Mouse (Mus musculus): ENCODE measurements around the gene Mmp2.

Mmp2 gene

DNA sequence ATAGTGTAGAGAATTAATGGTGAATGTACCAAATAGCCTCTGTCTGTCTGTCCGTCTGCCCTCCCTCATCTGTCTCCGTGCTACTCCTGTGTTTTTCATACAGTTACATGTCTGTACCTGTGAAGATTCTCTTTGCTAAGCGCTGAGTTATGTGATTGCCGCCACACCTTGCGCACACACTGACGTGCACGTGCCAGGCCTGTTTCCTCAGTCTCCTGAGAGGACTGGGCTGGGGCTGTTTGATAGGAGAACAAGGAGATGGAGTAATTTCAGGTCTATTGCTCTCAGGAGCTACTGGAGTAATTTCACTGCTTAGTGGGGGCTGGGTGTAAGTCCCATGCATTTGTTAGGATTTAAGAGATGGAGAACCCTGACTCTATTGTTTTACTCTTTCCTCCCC, 68.0 kb downstream of the Mmp2 start:
- no peak for DNase-seq (ENCODE audit: low read depth, low spot score)

DNA sequence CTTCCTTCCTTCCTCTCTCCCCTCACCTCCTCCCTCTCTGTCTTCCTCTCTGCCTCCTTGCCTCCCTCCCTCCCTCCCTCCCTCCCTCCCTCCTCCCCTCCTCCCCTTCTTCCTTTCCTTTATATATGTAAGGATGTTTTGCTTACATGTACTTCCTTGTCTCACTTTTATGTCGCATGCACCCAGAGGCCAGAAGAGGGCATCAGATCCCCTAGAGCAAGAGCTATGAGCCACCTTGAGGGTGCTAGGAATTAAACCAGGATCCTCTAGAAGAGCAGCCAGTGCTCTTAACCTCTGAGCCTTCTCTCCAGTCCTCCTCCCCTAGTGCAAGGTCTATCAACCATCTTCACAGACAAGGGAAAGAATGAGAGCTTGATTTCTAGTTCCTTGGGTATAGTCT, 69.0 kb downstream of the Mmp2 start:
- DNase-seq (ENCODE audit: low read depth, low spot score): no peak

DNA sequence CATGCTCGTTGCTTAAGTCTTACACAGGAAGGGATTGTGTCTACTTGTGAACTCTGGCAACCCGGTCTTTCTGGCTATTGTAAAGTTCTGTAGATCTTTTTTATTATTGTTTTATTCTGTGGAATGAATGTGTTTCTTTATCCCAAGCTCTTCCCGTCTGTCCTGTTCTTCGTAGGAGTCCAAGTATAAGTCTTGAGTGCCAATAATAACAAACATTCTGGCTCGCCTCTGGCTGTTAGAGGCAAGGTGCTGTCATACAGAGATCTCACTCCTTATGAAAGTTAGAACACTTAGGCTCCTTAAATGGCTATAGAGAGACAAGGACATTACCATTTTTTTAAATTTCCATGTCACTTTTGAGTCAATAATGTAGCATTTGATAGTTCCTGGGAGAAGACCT, 69.5 kb downstream of the Mmp2 start:
- DNase-seq (ENCODE audit: low read depth, low spot score): no peak

DNA sequence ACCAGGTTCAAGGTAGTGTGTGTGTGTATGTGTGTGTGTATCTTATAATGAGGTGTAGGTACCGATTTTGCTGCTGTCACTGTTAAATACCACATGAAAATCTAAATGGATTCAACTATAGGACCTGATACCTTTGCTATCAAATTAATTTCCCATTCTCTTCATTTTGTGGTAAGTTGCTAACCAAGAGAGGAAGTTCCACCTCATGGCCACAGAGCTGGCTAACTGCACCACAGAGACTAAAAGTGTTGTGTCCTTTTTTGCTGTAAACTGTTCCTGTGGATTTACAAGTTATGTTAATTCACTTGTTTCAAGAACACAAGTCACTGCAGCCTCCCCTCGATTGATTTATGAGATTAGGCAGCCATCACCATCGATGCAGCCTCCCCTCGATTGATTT, 70.7 kb downstream of the Mmp2 start:
- DNase-seq (ENCODE audit: low read depth, low spot score): no peak

DNA sequence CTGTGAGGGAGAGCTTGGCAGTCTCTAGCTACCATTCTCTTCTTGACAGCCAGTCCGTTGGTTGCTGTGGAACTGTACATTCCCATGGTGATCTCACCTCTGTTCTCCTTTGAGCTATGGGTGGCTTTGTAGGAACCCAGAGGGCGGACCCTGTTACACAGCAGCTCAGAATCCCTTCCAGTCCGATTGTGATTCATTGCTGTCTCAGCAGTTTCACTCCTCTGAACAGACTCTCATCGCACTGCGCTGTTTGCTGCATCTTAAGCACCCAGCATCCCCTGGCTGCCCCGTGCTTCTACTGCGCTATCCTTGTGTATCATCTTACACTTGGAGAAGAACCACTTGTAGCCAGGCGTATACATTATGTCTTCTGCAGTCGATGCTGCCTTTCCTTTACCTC, 72.5 kb downstream of the Mmp2 start:
- DNase-seq (ENCODE audit: low read depth, low spot score): no peak

DNA sequence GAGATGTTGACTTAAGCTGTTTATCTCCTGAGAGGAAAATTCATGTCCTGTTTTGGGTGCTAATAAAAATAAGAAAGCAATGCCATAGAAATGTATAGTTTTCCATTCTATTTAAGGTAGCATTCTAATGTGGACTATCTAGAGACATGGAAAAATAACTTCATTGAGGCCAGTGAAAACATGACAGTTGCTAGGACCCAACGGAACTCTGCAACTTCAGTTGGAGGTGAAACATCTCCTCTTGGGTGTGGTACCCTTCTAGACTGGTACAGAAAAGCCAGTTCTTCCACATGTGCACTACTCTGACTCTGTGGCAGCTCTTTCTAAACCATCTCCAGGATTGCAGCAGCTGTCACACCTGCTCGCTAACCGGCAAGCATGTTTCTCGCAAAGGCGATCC, 74.0 kb downstream of the Mmp2 start, which contains the start of gene Capns2:
Gene Capns2 (plus strand): TSS at position 301 of the 400 bp plus-strand sequence.
- DNase-seq (ENCODE audit: low read depth, low spot score): no peak

DNA sequence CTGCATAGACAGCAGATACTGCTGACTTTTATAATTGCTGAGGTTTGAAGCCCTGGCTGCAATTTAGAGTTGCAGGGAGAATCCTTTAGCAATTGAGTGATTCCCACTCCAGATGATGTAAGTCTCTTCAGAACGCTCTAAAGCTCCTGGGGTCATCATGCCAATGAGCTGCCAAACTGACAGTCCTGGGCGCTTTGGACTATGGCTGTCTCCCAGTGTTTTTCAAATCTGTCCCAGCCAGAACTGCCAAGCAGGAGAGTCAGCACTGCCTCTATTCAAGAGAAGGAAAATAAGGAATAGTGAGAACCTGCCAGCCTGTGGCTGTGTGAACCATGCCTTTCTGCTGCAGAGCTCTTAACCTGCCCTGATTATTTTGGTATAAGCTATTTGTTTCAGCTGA, 75.9 kb downstream of the Mmp2 start:
- no peak for DNase-seq (ENCODE audit: low read depth, low spot score)

Measured in CD4-positive helper T cell, adult 2 months (primary cell).